9 mouse cellular contexts compared by ENCODE assay signal in genomic region chr5:105684861-105685600, GRCm38 (mm10). TPM values are rescaled to one million over a fixed set of nuclear protein-coding genes. Genes with fewer than 3 reads are reported as not detected.
DNase-seq lines count a peak whose midpoint lies in the region; ATAC-seq lines count a peak whose summit lies in the region.
"Had no signal": no experiment of that assay in that cellular context is flagged by ENCODE, and none has a peak within 500 bp of the region (broad histone marks: within the 10 kb centered on the region; RNA-seq: fewer than 3 reads in every experiment).

No protein-coding gene starts in this region.

- no peak overlapping the region for H3K4me3 ChIP-seq in hindbrain, embryonic 14.5 days (replicated peaks; ENCODE audit: low read length)
- H3K4me3 ChIP-seq: megakaryocyte, embryonic 14.5 days had no signal

- no peaks in the 10 kb centered on the region for H3K27me3 ChIP-seq in hindbrain, embryonic 14.5 days (ENCODE audit: control insufficient read depth, insufficient read depth, low read length)
- H3K27me3 ChIP-seq: megakaryocyte, embryonic 14.5 days had no signal

- peak; percentile 58 for ATAC-seq in hindbrain, embryonic 14.5 days (ENCODE audit: low FRiP score)
- peak; percentile 66; the same call in 1 of the 2 replicates for ATAC-seq in megakaryocyte-erythroid progenitor cell, adult 5-6 weeks (replicated peaks; ENCODE audit: low FRiP score, low TSS enrichment, poor library complexity, severe bottlenecking)

- H3K27ac ChIP-seq in hindbrain, embryonic 14.5 days = no peak overlapping the region

- peak; percentile 86 for DNase-seq in T-cell, adult 2 months (ENCODE audit: low spot score)
- DNase-seq in cerebellum, adult 9-10 months = peak; percentile 86
- DNase-seq in frontal cortex, adult 2 months (ENCODE audit: extremely low spot score in 1 of 2, low spot score in 1 of 2) = peak; percentile 46 to 93
- DNase-seq in hindbrain, embryonic 14.5 days (ENCODE audit: low spot score) = peak; percentile 92
- DNase-seq in layer of hippocampus, postnatal 10 days (ENCODE audit: low spot score in 2 of 2) = peak; percentile 75 to 83
- DNase-seq in right cerebral cortex, postnatal 25 days = peak; percentile 53
- peak; percentile 58 to 78 for DNase-seq in urinary bladder, postnatal 4 days (ENCODE audit: low spot score in 2 of 2)

- H3K9ac ChIP-seq in hindbrain, embryonic 14.5 days = no peak overlapping the region

- H3K4me1 ChIP-seq in hindbrain, embryonic 14.5 days (replicated peaks; ENCODE audit: control insufficient read depth, insufficient read depth, low read length) = no peaks in the 10 kb centered on the region; the same call in 1 of the 2 replicates

- no peaks in the 10 kb centered on the region for H3K36me3 ChIP-seq in hindbrain, embryonic 14.5 days (replicated peaks; ENCODE audit: control insufficient read depth, insufficient read depth)

- 0 out of 2 replicates have a peak overlapping the region, but pooled peaks have one; percentile 15 for H3K4me2 ChIP-seq in hindbrain, embryonic 14.5 days (replicated peaks)

- 30% methylated on average over 14 of the region's 14 CpGs for WGBS in hindbrain, embryonic 14.5 days

- no peaks in the 10 kb centered on the region for H3K9me3 ChIP-seq in hindbrain, embryonic 14.5 days (ENCODE audit: control insufficient read depth, low read length)
- H3K9me3 ChIP-seq: megakaryocyte, embryonic 14.5 days had no signal

RNA-seq across cellular contexts. Expression of gene Lrrc8d, which starts 14.7 kb away (rescaled TPM):
- 15.0 and 16.0 TPM in 2 replicates for polyA plus RNA-seq in frontal cortex, adult 2 months (2012; rRNA removed)
- polyA plus RNA-seq in hindbrain, embryonic 14.5 days (2014; fragmentation: Nextera tagmentation; extraction: Ambion mirVana) = 38.4 and 40.3 TPM in 2 replicates
- total RNA-seq in layer of hippocampus, postnatal 10 days (2021) = 10 to 100 TPM; 57.7 to 59.4 TPM
- 26.5 and 30.9 TPM in 2 replicates for total RNA-seq in megakaryocyte-erythroid progenitor cell, adult 5-6 weeks (2014; fragmentation: Nextera tagmentation)
- total RNA-seq in megakaryocyte-erythroid progenitor cell, adult 5-6 weeks (2017) = 8.1 and 11.3 TPM in 2 replicates
